Mouse (Mus musculus) right cerebral cortex, postnatal 14 days (tissue): ENCODE data around the gene Ppp1r10.
A peak's percentile ranks its signal among the peaks of the same experiment; 100 is the strongest.

ENCODE experiments used
- DNase-seq: peaks from one replicate; pipeline ENCODE4 v3.0.0; 2022

Gene Ppp1r10

GRCm38 (mm10) chr17:35916297-35917142 is at the start of gene Ppp1r10, which contains the start of gene Mrps18b:
Gene Ppp1r10 (plus strand): TSS chr17:35916434.
Gene Mrps18b (minus strand): TSS chr17:35916389.
- peak; percentile 99 for DNase-seq

- DNase-seq, result no peak
Measured at GRCm38 (mm10) chr17:35866911-35867890, 49.0 kb upstream of the Ppp1r10 start.

- no peak for DNase-seq
Measured at GRCm38 (mm10) chr17:35868165-35868820, 47.9 kb upstream of the Ppp1r10 start.

- DNase-seq, result no peak
Measured at GRCm38 (mm10) chr17:35868961-35869345, 47.3 kb upstream of the Ppp1r10 start.

GRCm38 (mm10) chr17:35869346-35870067 is 46.7 kb upstream of the Ppp1r10 start:
- no peak for DNase-seq

GRCm38 (mm10) chr17:35870151-35870883 is 45.9 kb upstream of the Ppp1r10 start:
- DNase-seq, result peak; percentile 46

- no peak for DNase-seq
Measured at GRCm38 (mm10) chr17:35870884-35871696, 45.1 kb upstream of the Ppp1r10 start.

- DNase-seq, result peak; percentile 87
Measured at GRCm38 (mm10) chr17:35873774-35874519, 42.3 kb upstream of the Ppp1r10 start.

- peak; percentile 61 for DNase-seq
Measured at GRCm38 (mm10) chr17:35874721-35875120, 41.5 kb upstream of the Ppp1r10 start.

GRCm38 (mm10) chr17:35879245-35880057 is 36.8 kb upstream of the Ppp1r10 start, which contains the start of gene Dhx16:
Gene Dhx16 (plus strand): TSS chr17:35879819.
- peak; percentile 96 for DNase-seq

GRCm38 (mm10) chr17:35882924-35883323 is 33.3 kb upstream of the Ppp1r10 start:
- no peak for DNase-seq

- no peak for DNase-seq
Measured at GRCm38 (mm10) chr17:35883777-35884176, 32.5 kb upstream of the Ppp1r10 start.

- no peak for DNase-seq
Measured at GRCm38 (mm10) chr17:35887725-35888124, 28.5 kb upstream of the Ppp1r10 start.

GRCm38 (mm10) chr17:35896781-35897643 is 19.2 kb upstream of the Ppp1r10 start, which contains the start of gene 2310061I04Rik:
Gene 2310061I04Rik (minus strand): TSS chr17:35897431.
- peak; percentile 88 for DNase-seq

- no peak for DNase-seq
Measured at GRCm38 (mm10) chr17:35897644-35898573, 18.3 kb upstream of the Ppp1r10 start.

- DNase-seq, result no peak
Measured at GRCm38 (mm10) chr17:35900636-35901035, 15.6 kb upstream of the Ppp1r10 start.
